Comparison of ENCODE assay signal across 8 mouse cellular contexts in genomic region chr8:111642496-111642895, GRCm38 (mm10). TPM values are rescaled to one million over a fixed set of nuclear protein-coding genes. Genes with fewer than 3 reads are reported as not detected.
A peak's percentile ranks its signal among the peaks of the same experiment; 100 is the strongest.
DNase-seq lines count a peak whose midpoint lies in the region; ATAC-seq and TF ChIP-seq lines count a peak whose summit lies in the region.

No protein-coding gene starts in this region.

- H3K9me3 ChIP-seq in forebrain, embryonic 14.5 days (replicated peaks; ENCODE audit: control insufficient read depth, low read length), result no peaks in the 10 kb centered on the region
- no peaks in the 10 kb centered on the region for H3K9me3 ChIP-seq in kidney, embryonic 15.5 days (replicated peaks)
- no peaks in the 10 kb centered on the region for H3K9me3 ChIP-seq in midbrain, embryonic 11.5 days (ENCODE audit: control insufficient read depth, low read length)

- H3K4me2 ChIP-seq in forebrain, embryonic 14.5 days (ENCODE audit: low read length), result peak overlapping the region; percentile 51
- H3K4me2 ChIP-seq in kidney, embryonic 15.5 days, result peak overlapping the region; percentile 73
- H3K4me2 ChIP-seq in midbrain, embryonic 11.5 days, result peak overlapping the region; percentile 64

- H3K79me2 ChIP-seq in C2C12 (ENCODE audit: control insufficient read depth, insufficient read depth), result peaks cover 27% of the 10 kb centered on the region

- 73% methylated on average over 5 of the region's 5 CpGs for WGBS in forebrain, embryonic 14.5 days
- 49% methylated on average over 5 of the region's 5 CpGs for WGBS in kidney, embryonic 15.5 days
- 70% methylated on average over 5 of the region's 5 CpGs for WGBS in midbrain, embryonic 11.5 days

- ATAC-seq in forebrain, embryonic 14.5 days, result no peak
- no peak for ATAC-seq in kidney, embryonic 15.5 days (replicated peaks; ENCODE audit: low FRiP score)
- no peak for ATAC-seq in midbrain, embryonic 11.5 days (ENCODE audit: low FRiP score)

- H3K9ac ChIP-seq in forebrain, embryonic 14.5 days (ENCODE audit: low read length), result peak overlapping the region; percentile 82
- H3K9ac ChIP-seq in kidney, embryonic 15.5 days, result peak overlapping the region; percentile 94
- peak overlapping the region; percentile 93 for H3K9ac ChIP-seq in midbrain, embryonic 11.5 days (ENCODE audit: low read length)

- peaks cover 3% of the 10 kb centered on the region for H3K36me3 ChIP-seq in C2C12 (ENCODE audit: control insufficient read depth, insufficient read depth)
- H3K36me3 ChIP-seq in forebrain, embryonic 14.5 days (ENCODE audit: control insufficient read depth, insufficient read depth, low read length), result no peaks in the 10 kb centered on the region
- H3K36me3 ChIP-seq in kidney, embryonic 15.5 days, result no peaks in the 10 kb centered on the region
- H3K36me3 ChIP-seq in midbrain, embryonic 11.5 days (ENCODE audit: control insufficient read depth, insufficient read depth, low read length), result peaks cover 3% of the 10 kb centered on the region; the same call in 1 of the 2 replicates

- H3K79me3 ChIP-seq in C2C12 (ENCODE audit: low read depth), result peaks cover 23% of the 10 kb centered on the region

- H3K4me1 ChIP-seq in forebrain, embryonic 14.5 days (ENCODE audit: control insufficient read depth, insufficient read depth, low read length), result 0 out of 2 replicates have a peak, but pooled peaks cover 3% of the 10 kb centered on the region
- peaks cover 10% of the 10 kb centered on the region for H3K4me1 ChIP-seq in kidney, embryonic 15.5 days
- H3K4me1 ChIP-seq in midbrain, embryonic 11.5 days (ENCODE audit: control insufficient read depth, insufficient read depth, low read length), result peaks cover 4% of the 10 kb centered on the region

- peak; percentile 30 for DNase-seq in adrenal gland, adult 2 months
- no peak for DNase-seq in adrenal gland, postnatal 25 days
- no peak for DNase-seq in forebrain, embryonic 14.5 days (ENCODE audit: low spot score)
- no peak for DNase-seq in midbrain, embryonic 11.5 days (ENCODE audit: low spot score, missing footprints)
- DNase-seq in left cerebral cortex, adult 11 months (ENCODE audit: low spot score), result no peak
- DNase-seq in right cerebral cortex, adult 2 months (ENCODE audit: low spot score in 2 of 2), result no peak

- peak overlapping the region; percentile 31 for H3ac ChIP-seq in C2C12 (ENCODE audit: control insufficient read depth, insufficient read length, low read depth)

- no peak overlapping the region for H3K27ac ChIP-seq in forebrain, embryonic 14.5 days (ENCODE audit: low read depth, low read length)
- peak overlapping the region; percentile 96 for H3K27ac ChIP-seq in kidney, embryonic 15.5 days
- H3K27ac ChIP-seq in midbrain, embryonic 11.5 days (ENCODE audit: low read depth, low read length), result no peak overlapping the region

- H3K27me3 ChIP-seq in C2C12 (ENCODE audit: control insufficient read depth, insufficient read depth, insufficient read length), result no peaks in the 10 kb centered on the region
- no peaks in the 10 kb centered on the region for H3K27me3 ChIP-seq in forebrain, embryonic 14.5 days (replicated peaks; ENCODE audit: control insufficient read depth, insufficient read depth, low read length)
- H3K27me3 ChIP-seq in kidney, embryonic 15.5 days, result no peaks in the 10 kb centered on the region
- no peaks in the 10 kb centered on the region for H3K27me3 ChIP-seq in midbrain, embryonic 11.5 days (ENCODE audit: control insufficient read depth, insufficient read depth, low read length)

- peak overlapping the region; percentile 64 for H3K4me3 ChIP-seq in C2C12 (ENCODE audit: insufficient read depth, poor library complexity, severe bottlenecking)
- peak overlapping the region; percentile 90 for H3K4me3 ChIP-seq in forebrain, embryonic 14.5 days (ENCODE audit: low read depth, low read length)
- H3K4me3 ChIP-seq in kidney, embryonic 15.5 days (replicated peaks), result peak overlapping the region; percentile 89
- H3K4me3 ChIP-seq in midbrain, embryonic 11.5 days (ENCODE audit: low read depth, low read length), result peak overlapping the region; percentile 80

- TF ChIP-seq CTCF in C2C12 (IDR thresholded peaks at IDR 0.05; ENCODE audit: control insufficient read depth, insufficient read depth, insufficient read length), result no peak

TF ChIP-seq in C2C12, 6 proteins besides CTCF, POLR2A, EP300 and RAD21:
- TF ChIP-seq CEBPB (IDR thresholded peaks at IDR 0.05; ENCODE audit: low read depth) (no peak), MAX (IDR thresholded peaks at IDR 0.05) (no peak), FOSL1 (IDR thresholded peaks at IDR 0.05; ENCODE audit: insufficient read depth, low read length, poor library complexity, severe bottlenecking) (no peak), MYOG (IDR thresholded peaks at IDR 0.05; ENCODE audit: control insufficient read depth, extremely low read depth, insufficient read length) (no peak), USF1 (IDR thresholded peaks at IDR 0.05; ENCODE audit: low read depth) (no peak), MYOD1 (IDR thresholded peaks at IDR 0.05; ENCODE audit: control insufficient read depth, insufficient read length, low read depth) (no peak)

RNA-seq across cellular contexts. Expression of gene Zfp1, which starts 0.7 kb away (rescaled TPM):
- total RNA-seq in adrenal gland, adult 2 months (2021), result 1 to 10 TPM; 6.1 to 9.8 TPM
- polyA plus RNA-seq in adrenal gland, adult 2 months (2012; rRNA removed), result 5.3 and 5.6 TPM in 2 replicates
- 10.0 and 10.9 TPM in 2 replicates for total RNA-seq in adrenal gland, postnatal 25 days (2021)
- polyA plus RNA-seq in C2C12 (2012; fragmentation: generic; extraction: Trizol), result 4.7 TPM
- polyA plus RNA-seq in forebrain, embryonic 14.5 days (2014; fragmentation: Nextera tagmentation; extraction: Ambion mirVana), result 26.1 and 32.9 TPM in 2 replicates
- polyA plus RNA-seq in kidney, embryonic 15.5 days (2015; fragmentation: Nextera tagmentation; extraction: Ambion mirVana), result 20.4 and 21.2 TPM in 2 replicates
- 23.8 and 25.6 TPM in 2 replicates for polyA plus RNA-seq in midbrain, embryonic 11.5 days (2014; fragmentation: Nextera tagmentation; extraction: Ambion mirVana)

RNA-seq across cellular contexts. Expression of gene Ldhd, which starts 12.3 kb away (rescaled TPM):
- total RNA-seq in adrenal gland, adult 2 months (2021), result 10 to 100 TPM; 64.5 to 82.1 TPM
- polyA plus RNA-seq in adrenal gland, adult 2 months (2012; rRNA removed), result 89.4 and 93.5 TPM in 2 replicates
- 60.3 and 66.8 TPM in 2 replicates for total RNA-seq in adrenal gland, postnatal 25 days (2021)
- polyA plus RNA-seq in C2C12 (2012; fragmentation: generic; extraction: Trizol), result 0.06 TPM
- 0.20 and 0.22 TPM in 2 replicates for polyA plus RNA-seq in forebrain, embryonic 14.5 days (2014; fragmentation: Nextera tagmentation; extraction: Ambion mirVana)
- 1.2 and 1.3 TPM in 2 replicates for polyA plus RNA-seq in kidney, embryonic 15.5 days (2015; fragmentation: Nextera tagmentation; extraction: Ambion mirVana)
- polyA plus RNA-seq in midbrain, embryonic 11.5 days (2014; fragmentation: Nextera tagmentation; extraction: Ambion mirVana), result 0.19 and 0.22 TPM in 2 replicates

RNA-seq across cellular contexts. Expression of gene Ctrb1, which starts 48.3 kb away (rescaled TPM):
- total RNA-seq in adrenal gland, adult 2 months (2021), result under 1 TPM in 1 of 2 experiments, not detected in 1; 0.90 TPM
- 0.51 and 0.67 TPM in 2 replicates for polyA plus RNA-seq in adrenal gland, adult 2 months (2012; rRNA removed)
- total RNA-seq in adrenal gland, postnatal 25 days (2021), result not detected in 2 replicates
- polyA plus RNA-seq in C2C12 (2012; fragmentation: generic; extraction: Trizol), result 1.5 TPM
- not detected in 2 replicates for polyA plus RNA-seq in forebrain, embryonic 14.5 days (2014; fragmentation: Nextera tagmentation; extraction: Ambion mirVana)
- polyA plus RNA-seq in kidney, embryonic 15.5 days (2015; fragmentation: Nextera tagmentation; extraction: Ambion mirVana), result 0.45 and 5.2 TPM in 2 replicates
- polyA plus RNA-seq in midbrain, embryonic 11.5 days (2014; fragmentation: Nextera tagmentation; extraction: Ambion mirVana), result not detected in 2 replicates

Comparison
In these comparisons a context has a peak if more than half of its experiments do, and no peak if none do; other contexts are left out.
1. RNA of gene Ldhd, which starts 12.3 kb away (polyA plus RNA-seq): 89.4 to 93.5 TPM in adrenal gland, adult 2 months; 1.2 to 1.3 TPM in kidney, embryonic 15.5 days, 0.19 to 0.22 TPM in midbrain, embryonic 11.5 days, 0.20 to 0.22 TPM in forebrain, embryonic 14.5 days and 0.06 TPM in C2C12 (single experiment); every median in the first group is over 10 times any median in the second.
2. Peak in every context shown above with its lines, with median percentiles within 50 percentile points of each other: H3K4me3 ChIP-seq, H3K4me2 ChIP-seq and H3K9ac ChIP-seq.